Mouse (Mus musculus): ENCODE results near the gene Trpm5. TPM values are rescaled to one million over a fixed set of nuclear protein-coding genes. Genes with fewer than 3 reads are reported as not detected.

Gene Trpm5
- polyA plus RNA-seq, 1 experiment from 2014 or later, result 0.72 TPM

DNA sequence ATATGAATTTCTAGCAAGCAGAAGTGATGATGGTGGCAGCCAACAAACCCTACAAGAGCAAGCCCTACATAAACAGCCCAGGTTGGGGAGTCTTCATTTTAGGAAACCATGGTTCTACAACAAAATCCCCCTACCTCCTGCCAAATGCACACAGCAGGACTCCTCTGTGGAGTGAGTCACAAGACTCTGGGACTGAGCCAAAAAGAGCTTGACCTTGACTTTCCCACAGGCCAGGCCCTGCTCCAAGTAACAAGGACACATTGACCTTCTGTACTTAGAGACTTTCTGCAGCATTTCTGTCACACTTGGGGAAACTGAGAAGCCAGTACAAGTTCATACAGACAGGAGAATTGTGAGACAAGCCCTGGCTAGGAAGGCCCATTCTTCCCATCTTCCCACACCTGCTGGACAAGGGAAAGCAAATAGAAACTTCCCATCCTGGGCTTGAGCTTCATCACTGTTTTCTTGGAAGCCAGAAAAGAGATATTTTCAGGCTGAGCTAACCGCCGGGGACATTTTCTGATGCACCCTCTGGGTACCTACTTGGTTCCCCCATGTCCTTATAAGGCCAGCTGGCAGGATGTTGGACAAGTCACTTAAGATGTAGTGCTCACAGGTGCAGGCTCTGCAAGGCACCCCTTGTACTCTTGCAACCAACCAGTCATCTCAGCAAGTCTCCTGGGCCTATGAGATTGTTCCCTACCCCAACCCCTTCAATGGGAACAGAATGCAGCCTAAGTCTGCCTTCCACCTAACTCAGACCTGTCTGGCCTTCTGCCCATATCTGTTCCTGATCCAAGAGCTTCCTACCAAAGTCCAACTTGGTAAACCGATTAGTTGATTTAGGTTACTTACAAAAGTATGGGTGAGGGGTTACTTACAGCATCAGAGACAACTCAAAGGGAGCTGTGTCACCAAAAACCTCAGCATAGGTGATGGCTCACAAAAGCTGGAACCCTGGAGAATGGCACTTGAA is 44.3 kb downstream of the Trpm5 start:
- no peak for ATAC-seq
- Histone ChIP-seq H3K9me3 (ENCODE audit: low read length) (no peaks in the 10 kb centered on the region), H3K4me2 (replicated peaks; ENCODE audit: low read depth, low read length) (no peak overlapping the region), H3K9ac (replicated peaks; ENCODE audit: low read depth) (no peak overlapping the region), H3K36me3 (ENCODE audit: insufficient read depth, low read length) (no peaks in the 10 kb centered on the region), H3K4me1 (ENCODE audit: insufficient read depth, low read depth, low read length) (peaks cover 20% of the 10 kb centered on the region; the same call in 1 of the 2 replicates), H3K27me3 (replicated peaks; ENCODE audit: insufficient read depth, low read length) (no peaks in the 10 kb centered on the region), H3K4me3 (ENCODE audit: low read depth, low read length) (no peak overlapping the region), H3K27ac (ENCODE audit: low read length) (no peak overlapping the region)
- no peak for TF ChIP-seq EP300 (IDR thresholded peaks at IDR 0.05)
- no peak for TF ChIP-seq CTCF (IDR thresholded peaks at IDR 0.05)
- 81% methylated on average over 3 of the region's 3 CpGs for WGBS
- no peak for DNase-seq (ENCODE audit: low spot score)

DNA sequence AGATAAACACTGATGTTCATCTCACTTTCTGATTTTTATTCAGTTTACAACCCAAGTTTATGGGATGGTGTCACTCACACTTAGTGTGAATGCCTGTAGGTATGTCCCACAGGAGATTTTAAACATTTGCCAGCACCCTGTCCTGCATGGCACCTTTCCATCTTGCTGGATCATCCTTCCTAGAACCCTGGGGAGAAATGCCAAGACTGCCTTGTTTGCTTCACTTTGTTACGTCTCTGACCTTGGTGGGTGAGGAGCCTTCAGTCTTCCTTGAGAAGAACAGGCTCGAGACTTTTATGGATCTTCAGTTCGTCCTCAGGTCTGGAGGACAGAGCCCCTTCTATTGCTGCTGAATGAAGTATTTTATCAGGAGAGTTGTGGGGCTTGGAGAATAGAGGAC is 45.1 kb downstream of the Trpm5 start:
- H3K9me3 ChIP-seq (ENCODE audit: low read length), result no peaks in the 10 kb centered on the region
- no peak overlapping the region for H3K4me2 ChIP-seq (replicated peaks; ENCODE audit: low read depth, low read length)
- no peak overlapping the region for H3K4me3 ChIP-seq (ENCODE audit: low read depth, low read length)
- peaks cover 12% of the 10 kb centered on the region; the same call in 1 of the 2 replicates for H3K4me1 ChIP-seq (ENCODE audit: insufficient read depth, low read depth, low read length)
- no peak for TF ChIP-seq CTCF (IDR thresholded peaks at IDR 0.05)
- no peak for TF ChIP-seq EP300 (IDR thresholded peaks at IDR 0.05)
- H3K27ac ChIP-seq (ENCODE audit: low read length), result no peak overlapping the region
- ATAC-seq, result no peak
- no peak for DNase-seq (ENCODE audit: low spot score)
- no peaks in the 10 kb centered on the region for H3K27me3 ChIP-seq (replicated peaks; ENCODE audit: insufficient read depth, low read length)
- 73% methylated on average over 3 of the region's 3 CpGs for WGBS
- H3K9ac ChIP-seq (replicated peaks; ENCODE audit: low read depth), result no peak overlapping the region
- no peaks in the 10 kb centered on the region for H3K36me3 ChIP-seq (ENCODE audit: insufficient read depth, low read length)

DNA sequence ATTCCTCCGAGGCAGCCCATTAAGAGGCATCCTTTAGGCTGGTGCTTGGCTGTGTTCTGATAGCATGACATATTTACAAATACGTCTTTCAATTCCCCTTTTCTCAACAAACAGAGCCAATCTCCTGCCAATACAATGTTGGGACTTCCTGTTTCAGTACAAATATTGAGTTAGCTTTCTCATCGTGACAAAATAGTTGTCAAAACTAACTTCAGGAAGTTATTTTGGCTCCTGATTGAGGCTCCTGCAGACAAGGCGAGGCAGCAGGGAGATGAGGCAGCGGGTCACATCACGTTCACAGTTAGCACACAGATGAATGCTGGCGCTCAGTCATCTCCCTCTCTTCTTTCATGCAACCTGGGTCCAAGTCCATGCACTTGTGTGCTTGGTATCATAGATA is 48.1 kb downstream of the Trpm5 start:
- TF ChIP-seq CTCF (IDR thresholded peaks at IDR 0.05) (no peak), EP300 (IDR thresholded peaks at IDR 0.05) (no peak)
- Histone ChIP-seq H3K27me3 (replicated peaks; ENCODE audit: insufficient read depth, low read length) (no peaks in the 10 kb centered on the region), H3K4me2 (replicated peaks; ENCODE audit: low read depth, low read length) (no peak overlapping the region), H3K9ac (replicated peaks; ENCODE audit: low read depth) (no peak overlapping the region), H3K27ac (ENCODE audit: low read length) (no peak overlapping the region), H3K9me3 (ENCODE audit: low read length) (no peaks in the 10 kb centered on the region), H3K36me3 (ENCODE audit: insufficient read depth, low read length) (no peaks in the 10 kb centered on the region), H3K4me3 (ENCODE audit: low read depth, low read length) (no peak overlapping the region), H3K4me1 (ENCODE audit: insufficient read depth, low read depth, low read length) (peaks cover 18% of the 10 kb centered on the region; the same call in 1 of the 2 replicates)
- 43% methylated on average over 7 of the region's 7 CpGs for WGBS
- peak; percentile 44 for DNase-seq (ENCODE audit: low spot score)
- ATAC-seq, result no peak

DNA sequence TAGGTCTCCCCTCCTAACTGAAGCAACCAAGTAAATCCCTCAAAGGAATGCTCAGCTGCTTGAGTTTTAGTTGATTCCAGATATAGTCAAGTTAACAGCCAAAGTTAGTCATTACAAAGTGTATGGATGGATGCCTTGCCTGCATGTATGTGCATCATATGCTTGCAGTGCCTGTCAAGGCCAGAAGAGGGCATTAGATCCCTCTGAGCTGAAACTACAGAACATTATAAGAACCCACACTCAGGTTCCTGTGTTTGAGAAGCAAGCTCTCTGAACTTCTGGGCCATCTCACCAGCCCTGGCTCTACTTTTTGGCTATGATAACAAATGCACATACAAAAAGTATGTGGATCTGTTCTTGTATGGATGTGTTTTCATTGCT is 49.6 kb downstream of the Trpm5 start:
- ATAC-seq (no peak), DNase-seq (ENCODE audit: low spot score) (no peak)
- H3K36me3 ChIP-seq (ENCODE audit: insufficient read depth, low read length), result no peaks in the 10 kb centered on the region
- TF ChIP-seq EP300 (IDR thresholded peaks at IDR 0.05), result no peak
- TF ChIP-seq CTCF (IDR thresholded peaks at IDR 0.05), result peak; percentile 45
- no peak overlapping the region for H3K4me2 ChIP-seq (replicated peaks; ENCODE audit: low read depth, low read length)
- H3K9me3 ChIP-seq (ENCODE audit: low read length), result no peaks in the 10 kb centered on the region
- H3K27ac ChIP-seq (ENCODE audit: low read length), result no peak overlapping the region
- no peaks in the 10 kb centered on the region for H3K27me3 ChIP-seq (replicated peaks; ENCODE audit: insufficient read depth, low read length)
- H3K4me1 ChIP-seq (ENCODE audit: insufficient read depth, low read depth, low read length), result peaks cover 14% of the 10 kb centered on the region; the same call in 1 of the 2 replicates
- no peak overlapping the region for H3K4me3 ChIP-seq (ENCODE audit: low read depth, low read length)
- no peak overlapping the region for H3K9ac ChIP-seq (replicated peaks; ENCODE audit: low read depth)

DNA sequence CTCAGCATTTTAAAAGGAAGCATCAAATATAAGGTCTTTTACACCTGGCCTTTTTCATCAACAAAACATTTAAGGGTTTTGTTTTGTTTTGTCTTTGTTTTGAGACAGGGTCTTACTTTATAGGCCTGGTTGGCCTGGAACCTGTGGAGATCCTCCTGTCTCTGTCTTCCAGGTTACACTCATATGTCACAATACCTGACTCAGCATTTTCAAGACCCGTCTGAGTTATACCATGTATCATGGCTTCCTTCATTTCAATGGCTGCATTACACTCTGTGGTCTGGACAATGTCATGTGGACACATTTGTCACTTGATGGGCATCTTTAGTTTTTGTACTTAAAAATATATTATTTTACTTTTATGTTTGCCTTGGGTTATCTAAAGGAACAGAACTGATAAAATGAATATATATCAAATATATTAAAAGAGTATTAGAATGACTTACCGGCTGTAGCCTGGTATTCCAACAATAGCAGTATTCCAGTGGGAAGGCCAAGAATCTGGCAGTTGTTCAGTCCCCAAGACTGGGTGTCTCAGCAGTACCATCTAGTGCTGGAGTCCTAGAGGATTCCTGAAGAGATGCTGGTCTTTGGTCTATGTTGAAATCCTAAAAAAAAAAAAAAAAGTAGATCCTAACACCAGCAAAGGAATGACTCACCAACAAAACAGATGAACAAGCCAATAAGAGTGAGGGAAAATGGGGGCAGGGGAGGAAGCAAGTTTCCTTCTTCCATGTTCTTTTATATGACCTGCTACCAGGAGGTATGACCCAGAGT is 50.2 kb downstream of the Trpm5 start:
- peak; percentile 33 for DNase-seq (ENCODE audit: low spot score)
- TF ChIP-seq CTCF (IDR thresholded peaks at IDR 0.05), result peak; percentile 19; the same call in 1 of the 2 replicates
- no peak for TF ChIP-seq EP300 (IDR thresholded peaks at IDR 0.05)
- no peaks in the 10 kb centered on the region for H3K9me3 ChIP-seq (ENCODE audit: low read length)
- no peak overlapping the region for H3K27ac ChIP-seq (ENCODE audit: low read length)
- H3K9ac ChIP-seq (replicated peaks; ENCODE audit: low read depth), result no peak overlapping the region
- H3K27me3 ChIP-seq (replicated peaks; ENCODE audit: insufficient read depth, low read length), result no peaks in the 10 kb centered on the region
- no peak overlapping the region for H3K4me2 ChIP-seq (replicated peaks; ENCODE audit: low read depth, low read length)
- H3K4me1 ChIP-seq (ENCODE audit: insufficient read depth, low read depth, low read length), result peaks cover 14% of the 10 kb centered on the region; the same call in 1 of the 2 replicates
- WGBS, result 87% methylated on average over 2 of the region's 2 CpGs
- H3K36me3 ChIP-seq (ENCODE audit: insufficient read depth, low read length), result no peaks in the 10 kb centered on the region
- ATAC-seq, result no peak
- no peak overlapping the region for H3K4me3 ChIP-seq (ENCODE audit: low read depth, low read length)

DNA sequence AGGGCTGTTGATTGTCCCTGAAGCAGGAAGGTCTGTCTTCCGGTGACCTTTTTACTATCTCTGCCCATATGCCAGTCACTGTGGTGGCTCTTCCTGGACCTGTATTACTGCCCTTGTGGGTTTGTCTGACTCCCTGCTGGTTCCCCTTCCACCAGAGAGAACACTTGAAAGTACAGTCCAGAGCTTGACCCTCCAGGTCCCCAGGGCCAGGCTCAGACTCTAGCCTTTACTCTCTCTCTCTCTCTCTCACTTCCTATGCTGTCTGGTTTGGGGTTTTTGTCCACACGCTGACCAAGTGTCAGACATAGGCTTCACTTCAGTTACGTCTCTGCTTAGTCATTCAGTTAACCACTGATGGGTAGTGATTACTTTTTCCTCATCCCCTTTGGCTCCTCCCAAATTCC is 51.5 kb downstream of the Trpm5 start:
- Histone ChIP-seq H3K27ac (ENCODE audit: low read length) (peak overlapping the region; percentile 73), H3K36me3 (ENCODE audit: insufficient read depth, low read length) (no peaks in the 10 kb centered on the region), H3K4me1 (ENCODE audit: insufficient read depth, low read depth, low read length) (peaks cover 14% of the 10 kb centered on the region; the same call in 1 of the 2 replicates), H3K9ac (replicated peaks; ENCODE audit: low read depth) (no peak overlapping the region), H3K4me2 (replicated peaks; ENCODE audit: low read depth, low read length) (no peak overlapping the region), H3K27me3 (replicated peaks; ENCODE audit: insufficient read depth, low read length) (no peaks in the 10 kb centered on the region), H3K9me3 (ENCODE audit: low read length) (no peaks in the 10 kb centered on the region), H3K4me3 (ENCODE audit: low read depth, low read length) (no peak overlapping the region)
- DNase-seq (ENCODE audit: low spot score) (peak; percentile 43), ATAC-seq (peak; percentile 13)
- TF ChIP-seq CTCF (IDR thresholded peaks at IDR 0.05), result no peak
- no peak for TF ChIP-seq EP300 (IDR thresholded peaks at IDR 0.05)
- WGBS, result 72% methylated on average over 3 of the region's 3 CpGs
